Mouse (Mus musculus): ENCODE measurements around the gene Mycbp.

- TF ChIP-seq CTCF (IDR thresholded peaks at IDR 0.05; ENCODE audit: control insufficient read depth, insufficient read depth, insufficient read length) (no peak), MAX (IDR thresholded peaks at IDR 0.05) (no peak)
These were observed 44.3 kb downstream of the Mycbp start for GRCm38 (mm10) chr4:123948901-123949300.
